8 mouse cellular contexts compared by ENCODE assay signal in genomic region chr9:70503015-70503603, GRCm38 (mm10). TPM values are rescaled to one million over a fixed set of nuclear protein-coding genes. Genes with fewer than 3 reads are reported as not detected.
DNase-seq lines count a peak whose midpoint lies in the region; ATAC-seq and TF ChIP-seq lines count a peak whose summit lies in the region.

No protein-coding gene starts in this region.

- TF ChIP-seq POLR2A in bone marrow macrophage, adult 2 months (IDR thresholded peaks at IDR 0.05; ENCODE audit: borderline replicate concordance, low read depth, low read length): 0 out of 2 replicates have a peak, but pooled peaks have one; percentile 13

- intact Hi-C loops in heart, postnatal 25 days (cut with DNase I): loop anchor here (5.0 kb wide), 1 partner anchor 81 kb away; the partner anchor contains the start of gene Ccnb2
- intact Hi-C loops in left cerebral cortex, postnatal 14 days (cut with DNase I): loop anchor here (2.0 to 10.0 kb wide), 2 partner anchors 40 to 398 kb away; partner anchors contain the start of gene Sltm

- H3K27ac ChIP-seq in bone marrow macrophage, adult 2 months (ENCODE audit: insufficient read depth, low read depth, low read length): peak overlapping the region; percentile 95
- peak overlapping the region; percentile 96 for H3K27ac ChIP-seq in forebrain, embryonic 11.5 days (ENCODE audit: low read depth, low read length)

- H3K4me3 ChIP-seq in bone marrow macrophage, adult 2 months (ENCODE audit: insufficient read depth, low read length): peak overlapping the region; percentile 85
- peak overlapping the region; percentile 92 for H3K4me3 ChIP-seq in forebrain, embryonic 11.5 days (ENCODE audit: low read depth, low read length)
- H3K4me3 ChIP-seq in megakaryocyte, embryonic 14.5 days (replicated peaks): peak overlapping the region; percentile 97

- no peaks in the 10 kb centered on the region for H3K9me3 ChIP-seq in forebrain, embryonic 11.5 days (ENCODE audit: control insufficient read depth, low read length)
- H3K9me3 ChIP-seq in megakaryocyte, embryonic 14.5 days: no peaks in the 10 kb centered on the region

- ATAC-seq in cerebellum, adult (ENCODE audit: insufficient number of reproducible peaks, low FRiP score, low TSS enrichment): peak; percentile 86
- ATAC-seq in forebrain, embryonic 11.5 days (replicated peaks; ENCODE audit: low FRiP score): peak; percentile 94

- peak overlapping the region; percentile 58 for H3K4me2 ChIP-seq in forebrain, embryonic 11.5 days (ENCODE audit: low read depth, low read length, severe bottlenecking)

- H3K4me1 ChIP-seq in bone marrow macrophage, adult 2 months (ENCODE audit: control insufficient read depth, insufficient read depth, low read length): peaks cover 6% of the 10 kb centered on the region; the same call in 1 of the 2 replicates
- H3K4me1 ChIP-seq in forebrain, embryonic 11.5 days (replicated peaks; ENCODE audit: control insufficient read depth, insufficient read depth, low read length): no peaks in the 10 kb centered on the region; the same call in 1 of the 2 replicates
- H3K4me1 ChIP-seq in megakaryocyte, embryonic 14.5 days: peaks cover 36% of the 10 kb centered on the region; the same call in 1 of the 2 replicates

- no peaks in the 10 kb centered on the region for H3K27me3 ChIP-seq in forebrain, embryonic 11.5 days (ENCODE audit: control insufficient read depth, insufficient read depth, low read length)
- H3K27me3 ChIP-seq in megakaryocyte, embryonic 14.5 days (replicated peaks): no peaks in the 10 kb centered on the region

- no peak for DNase-seq in cerebellum, adult 11-12 months
- DNase-seq in forebrain, embryonic 11.5 days (ENCODE audit: low spot score): no peak
- DNase-seq in heart, postnatal 25 days (ENCODE audit: low spot score): peak; percentile 31
- DNase-seq in left cerebral cortex, postnatal 14 days (ENCODE audit: low spot score in 2 of 2): peak; percentile 32 to 51
- peak; percentile 30 for DNase-seq in skeletal muscle tissue, adult 2 months (ENCODE audit: low read depth, low spot score)

- WGBS in forebrain, embryonic 11.5 days: under 1% methylated on average over 39 of the region's 70 CpGs

- H3K36me3 ChIP-seq in forebrain, embryonic 11.5 days (ENCODE audit: control insufficient read depth, insufficient read depth, low read length): no peaks in the 10 kb centered on the region
- peaks cover 17% of the 10 kb centered on the region for H3K36me3 ChIP-seq in megakaryocyte, embryonic 14.5 days (replicated peaks; ENCODE audit: low read length)

- no peak for TF ChIP-seq CTCF in bone marrow macrophage, adult 2 months (IDR thresholded peaks at IDR 0.05; ENCODE audit: low read depth, low read length)

- H3K9ac ChIP-seq in forebrain, embryonic 11.5 days (ENCODE audit: low read length): peak overlapping the region; percentile 95

RNA-seq across cellular contexts. Expression of gene Rnf111, which starts 0.4 kb away (rescaled TPM):
- polyA plus RNA-seq in bone marrow macrophage, adult 2 months (2012; ENCODE audit: insufficient read depth, insufficient read length, missing spikeins): 55.3 and 61.9 TPM in 2 replicates
- 43.6 and 44.9 TPM in 2 replicates for polyA plus RNA-seq in forebrain, embryonic 11.5 days (2014; fragmentation: Nextera tagmentation; extraction: Ambion mirVana)
- 10 to 100 TPM; 18.4 to 21.2 TPM for total RNA-seq in heart, postnatal 25 days (2021)
- 10 to 100 TPM; 39.7 to 40.3 TPM for total RNA-seq in left cerebral cortex, postnatal 14 days (2021)
- polyA plus RNA-seq in megakaryocyte, embryonic 14.5 days (2012; ENCODE audit: insufficient read depth, low replicate concordance): 1.2 and 1.3 TPM in 2 replicates

RNA-seq across cellular contexts. Expression of gene Sltm, which starts 39.4 kb away (rescaled TPM):
- polyA plus RNA-seq in bone marrow macrophage, adult 2 months (2012; ENCODE audit: insufficient read depth, insufficient read length, missing spikeins): 50.8 and 56.3 TPM in 2 replicates
- 74.7 and 80.2 TPM in 2 replicates for polyA plus RNA-seq in forebrain, embryonic 11.5 days (2014; fragmentation: Nextera tagmentation; extraction: Ambion mirVana)
- total RNA-seq in heart, postnatal 25 days (2021): 10 to 100 TPM; 19.9 to 20.8 TPM
- 10 to 100 TPM; 38.8 to 43.1 TPM for total RNA-seq in left cerebral cortex, postnatal 14 days (2021)
- polyA plus RNA-seq in megakaryocyte, embryonic 14.5 days (2012; ENCODE audit: insufficient read depth, low replicate concordance): 8.8 and 14.3 TPM in 2 replicates

Comparison
In these comparisons a context has a peak if more than half of its experiments do, and no peak if none do; other contexts are left out.
1. DNase-seq: peak in heart, postnatal 25 days (single experiment), left cerebral cortex, postnatal 14 days (2 of 2) and skeletal muscle tissue, adult 2 months (single experiment); none in cerebellum, adult 11-12 months (single experiment) and forebrain, embryonic 11.5 days (single experiment).
2. RNA of gene Rnf111, which starts 0.4 kb away (polyA plus RNA-seq): 55.3 to 61.9 TPM in bone marrow macrophage, adult 2 months and 43.6 to 44.9 TPM in forebrain, embryonic 11.5 days; 1.2 to 1.3 TPM in megakaryocyte, embryonic 14.5 days; every median in the first group is over 10 times any median in the second.
3. Peak in every context shown above with its lines, with median percentiles within 50 percentile points of each other: H3K4me3 ChIP-seq.